Mouse (Mus musculus): Measurements from ENCODE around the gene Taar7a. TPM values are rescaled to one million over a fixed set of nuclear protein-coding genes. Genes with fewer than 3 reads are reported as not detected.

Gene Taar7a
- not detected in 2 replicates for total RNA-seq (2014; rRNA removed)
- polyA plus RNA-seq (2015; fragmentation: Nextera tagmentation; extraction: Ambion mirVana) = not detected in 2 replicates

DNA sequence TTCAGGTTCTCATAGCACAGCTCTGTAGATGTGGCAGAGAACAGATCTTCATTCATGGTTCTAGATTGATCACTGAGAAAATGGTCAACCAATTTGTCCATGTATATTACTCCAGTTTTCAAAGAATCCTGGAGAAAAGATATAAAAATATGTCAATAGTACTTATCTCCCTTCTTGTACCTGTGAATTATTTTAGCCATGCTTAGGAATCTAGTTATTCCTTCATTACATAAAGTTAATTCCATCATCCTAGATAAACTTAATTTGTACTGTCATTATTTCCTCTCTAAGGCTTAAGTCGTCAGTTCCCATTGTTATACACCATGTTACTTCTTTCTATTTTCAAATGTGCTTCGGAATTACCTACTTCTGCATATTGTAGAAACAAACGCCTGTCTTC is at the start of gene Taar7a:
TSS of gene Taar7a (minus strand) at position 101 of the 400 bp plus-strand sequence.
- DNase-seq (ENCODE audit: low spot score) (no peak), ATAC-seq (no peak)
- Histone ChIP-seq H3K27me3 (ENCODE audit: insufficient read depth, low read length) (no peaks in the 10 kb centered on the region), H3K4me1 (ENCODE audit: insufficient read depth, low read length) (no peaks in the 10 kb centered on the region), H3K4me2 (ENCODE audit: low read depth, low read length) (no peak within 1 kb of the TSS), H3K36me3 (ENCODE audit: insufficient read depth, low read length) (no peaks in the 10 kb centered on the region), H3K9me3 (ENCODE audit: low read length) (no peaks in the 10 kb centered on the region), H3K4me3 (ENCODE audit: low read length) (no peak within 1 kb of the TSS), H3K9ac (replicated peaks; ENCODE audit: low read length) (no peak within 1 kb of the TSS), H3K27ac (no peak within 1 kb of the TSS)
- WGBS = 86% methylated on average over 3 of the region's 3 CpGs
- no peak for TF ChIP-seq CTCF (IDR thresholded peaks at IDR 0.05; ENCODE audit: low read depth)

DNA sequence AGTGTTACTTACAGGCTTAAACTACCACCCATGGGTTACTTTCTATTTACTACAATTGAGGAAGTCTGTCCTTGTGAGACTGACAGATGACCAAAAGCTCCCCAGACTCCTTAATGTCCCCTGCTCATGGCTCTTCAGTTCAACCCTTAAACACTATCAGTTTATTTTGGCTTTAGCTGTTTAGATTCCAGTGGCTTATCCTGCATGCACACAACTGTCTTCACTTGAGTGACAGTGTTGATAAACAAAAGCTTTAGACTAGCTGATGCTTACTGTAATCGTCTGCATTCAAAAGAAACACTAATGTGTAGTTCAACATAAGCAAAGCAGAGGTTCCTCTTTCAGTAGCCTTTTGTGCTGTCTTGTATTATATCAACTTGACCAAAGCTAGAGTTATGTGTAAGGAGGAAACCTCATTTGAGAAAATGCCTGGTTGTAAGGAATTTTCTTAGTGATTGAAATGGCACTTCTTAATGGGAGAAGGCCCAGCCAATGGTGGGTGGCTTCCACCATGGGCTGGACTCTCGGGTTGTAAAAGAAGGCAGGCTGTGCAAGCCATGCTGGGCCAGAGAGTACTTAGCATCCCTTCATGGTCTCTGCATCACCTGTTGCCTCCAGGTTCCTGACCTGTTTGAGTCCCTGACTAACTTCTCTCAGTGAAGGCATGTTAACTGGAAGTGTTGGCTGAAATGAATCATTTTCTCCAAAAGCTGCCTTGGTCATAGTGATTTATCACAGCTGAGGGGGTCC is 47.0 kb upstream of the Taar7a start:
- Histone ChIP-seq H3K4me1 (ENCODE audit: insufficient read depth, low read length) (no peaks in the 10 kb centered on the region), H3K36me3 (ENCODE audit: insufficient read depth, low read length) (no peaks in the 10 kb centered on the region), H3K27ac (no peak overlapping the region), H3K9me3 (ENCODE audit: low read length) (no peaks in the 10 kb centered on the region), H3K9ac (replicated peaks; ENCODE audit: low read length) (no peak overlapping the region), H3K27me3 (ENCODE audit: insufficient read depth, low read length) (no peaks in the 10 kb centered on the region), H3K4me2 (ENCODE audit: low read depth, low read length) (no peak overlapping the region), H3K4me3 (ENCODE audit: low read length) (no peak overlapping the region)
- DNase-seq (ENCODE audit: low spot score) (no peak), ATAC-seq (no peak)
- no peak for TF ChIP-seq CTCF (IDR thresholded peaks at IDR 0.05; ENCODE audit: low read depth)
- WGBS = 71% methylated on average over 2 of the region's 2 CpGs

DNA sequence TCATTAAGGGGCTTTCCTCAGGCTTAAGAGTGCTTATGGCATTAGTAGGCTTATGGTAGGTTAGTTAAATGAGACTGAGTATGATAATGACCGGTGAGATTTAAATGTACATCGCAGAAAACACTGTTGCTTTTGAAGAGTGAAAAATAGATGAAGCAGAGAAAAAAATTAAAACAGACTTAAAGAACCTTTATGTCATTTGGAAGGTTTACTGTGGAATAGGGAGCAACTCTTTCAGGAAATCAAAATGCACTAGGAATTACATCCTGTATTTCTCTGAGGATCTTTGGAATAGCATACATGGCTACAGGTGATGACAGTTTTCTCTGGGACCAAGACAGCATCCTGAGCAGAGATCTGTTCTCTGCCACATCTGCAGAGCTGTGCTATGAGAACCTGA is 44.0 kb upstream of the Taar7a start, which contains the start of gene Taar7e:
TSS of gene Taar7e (plus strand) at position 301 of the 400 bp plus-strand sequence.
- 88% methylated on average over 2 of the region's 2 CpGs for WGBS
- no peak within 1 kb of the TSS for H3K27ac ChIP-seq
- H3K4me2 ChIP-seq (ENCODE audit: low read depth, low read length) = no peak within 1 kb of the TSS
- H3K9me3 ChIP-seq (ENCODE audit: low read length) = no peaks in the 10 kb centered on the region
- no peak for ATAC-seq
- H3K27me3 ChIP-seq (ENCODE audit: insufficient read depth, low read length) = no peaks in the 10 kb centered on the region
- TF ChIP-seq CTCF (IDR thresholded peaks at IDR 0.05; ENCODE audit: low read depth) = no peak
- H3K36me3 ChIP-seq (ENCODE audit: insufficient read depth, low read length) = no peaks in the 10 kb centered on the region
- no peak within 1 kb of the TSS for H3K9ac ChIP-seq (replicated peaks; ENCODE audit: low read length)
- no peak for DNase-seq (ENCODE audit: low spot score)
- H3K4me1 ChIP-seq (ENCODE audit: insufficient read depth, low read length) = no peaks in the 10 kb centered on the region
- no peak within 1 kb of the TSS for H3K4me3 ChIP-seq (ENCODE audit: low read length)

GRCm38 (mm10) chr10:24031347-24031746 is 38.1 kb upstream of the Taar7a start:
- Histone ChIP-seq H3K27me3 (ENCODE audit: insufficient read depth, low read length) (no peaks in the 10 kb centered on the region), H3K36me3 (ENCODE audit: insufficient read depth, low read length) (no peaks in the 10 kb centered on the region), H3K4me2 (ENCODE audit: low read depth, low read length) (no peak overlapping the region), H3K9me3 (ENCODE audit: low read length) (no peaks in the 10 kb centered on the region), H3K4me1 (ENCODE audit: insufficient read depth, low read length) (no peaks in the 10 kb centered on the region), H3K9ac (replicated peaks; ENCODE audit: low read length) (no peak overlapping the region), H3K4me3 (ENCODE audit: low read length) (no peak overlapping the region), H3K27ac (no peak overlapping the region)
- DNase-seq (ENCODE audit: low spot score) (no peak), ATAC-seq (no peak)
- TF ChIP-seq CTCF (IDR thresholded peaks at IDR 0.05; ENCODE audit: low read depth) = no peak

GRCm38 (mm10) chr10:24026922-24027321 is 33.6 kb upstream of the Taar7a start, which contains the start of gene Taar7d:
Taar7d (plus strand) TSS chr10:24027222.
- no peaks in the 10 kb centered on the region for H3K36me3 ChIP-seq (ENCODE audit: insufficient read depth, low read length)
- H3K27ac ChIP-seq = no peak within 1 kb of the TSS
- no peaks in the 10 kb centered on the region for H3K4me1 ChIP-seq (ENCODE audit: insufficient read depth, low read length)
- ATAC-seq (no peak), DNase-seq (ENCODE audit: low spot score) (no peak)
- no peak within 1 kb of the TSS for H3K4me3 ChIP-seq (ENCODE audit: low read length)
- no peak within 1 kb of the TSS for H3K4me2 ChIP-seq (ENCODE audit: low read depth, low read length)
- no peaks in the 10 kb centered on the region for H3K9me3 ChIP-seq (ENCODE audit: low read length)
- no peak within 1 kb of the TSS for H3K9ac ChIP-seq (replicated peaks; ENCODE audit: low read length)
- no peak for TF ChIP-seq CTCF (IDR thresholded peaks at IDR 0.05; ENCODE audit: low read depth)
- no peaks in the 10 kb centered on the region for H3K27me3 ChIP-seq (ENCODE audit: insufficient read depth, low read length)

- WGBS = 94% methylated on average over 1 of the region's 1 CpGs
Measured at GRCm38 (mm10) chr10:24008143-24008542, 14.9 kb upstream of the Taar7a start.

DNA sequence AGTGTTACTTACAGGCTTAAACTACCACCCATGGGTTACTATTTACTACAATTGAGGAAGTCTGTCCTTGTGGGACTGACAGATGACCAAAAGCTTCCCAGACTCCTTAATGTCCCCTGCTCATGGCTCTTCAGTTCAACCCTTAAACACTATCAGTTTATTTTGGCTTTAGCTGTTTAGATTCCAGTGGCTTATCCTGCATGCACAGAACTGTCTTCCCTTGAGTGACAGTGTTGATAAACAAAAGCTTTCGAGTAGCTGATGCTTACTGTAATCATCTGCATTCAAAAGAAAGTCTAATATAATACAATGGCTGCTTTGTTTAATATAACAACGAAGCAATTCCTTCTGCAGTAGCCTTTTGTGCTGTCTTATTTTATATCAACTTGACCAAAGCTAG is 13.8 kb upstream of the Taar7a start:
- Histone ChIP-seq H3K9ac (replicated peaks; ENCODE audit: low read length) (no peak overlapping the region), H3K27me3 (ENCODE audit: insufficient read depth, low read length) (no peaks in the 10 kb centered on the region), H3K36me3 (ENCODE audit: insufficient read depth, low read length) (no peaks in the 10 kb centered on the region), H3K4me1 (ENCODE audit: insufficient read depth, low read length) (no peaks in the 10 kb centered on the region), H3K4me3 (ENCODE audit: low read length) (no peak overlapping the region), H3K4me2 (ENCODE audit: low read depth, low read length) (no peak overlapping the region), H3K27ac (no peak overlapping the region), H3K9me3 (ENCODE audit: low read length) (no peaks in the 10 kb centered on the region)
- WGBS = 51% methylated on average over 2 of the region's 2 CpGs
- TF ChIP-seq CTCF (IDR thresholded peaks at IDR 0.05; ENCODE audit: low read depth) = no peak
- DNase-seq (ENCODE audit: low spot score) (no peak), ATAC-seq (no peak)

More at GRCm38 (mm10) chr10:24008143-24008542, 14.9 kb upstream of the Taar7a start:
- H3K4me1 ChIP-seq (ENCODE audit: insufficient read depth, low read length) = no peaks in the 10 kb centered on the region
- no peak for TF ChIP-seq CTCF (IDR thresholded peaks at IDR 0.05; ENCODE audit: low read depth)
- no peak overlapping the region for H3K4me3 ChIP-seq (ENCODE audit: low read length)
- no peak overlapping the region for H3K9ac ChIP-seq (replicated peaks; ENCODE audit: low read length)
- no peaks in the 10 kb centered on the region for H3K36me3 ChIP-seq (ENCODE audit: insufficient read depth, low read length)
- no peak for DNase-seq (ENCODE audit: low spot score)
- H3K27ac ChIP-seq = no peak overlapping the region
- no peak for ATAC-seq
- H3K27me3 ChIP-seq (ENCODE audit: insufficient read depth, low read length) = no peaks in the 10 kb centered on the region
- no peak overlapping the region for H3K4me2 ChIP-seq (ENCODE audit: low read depth, low read length)
- H3K9me3 ChIP-seq (ENCODE audit: low read length) = no peaks in the 10 kb centered on the region

Measured in hindbrain, postnatal 0 days (tissue).